Mouse (Mus musculus) CH12.LX (cell line): ENCODE results near the gene Tyrobp. TPM values are rescaled to one million over a fixed set of nuclear protein-coding genes. Genes with fewer than 3 reads are reported as not detected.

Experiments
- DNase-seq: peaks from one replicate; pipeline ENCODE4 v3.0.0-alpha.2; 2013; ENCODE audit errors: extremely low read depth
- H3K27ac ChIP-seq: 2 replicates; pipeline ENCODE4 v1.5.1; 2012; ENCODE audit warnings: low read depth, mild to moderate bottlenecking, control low read depth, moderate library complexity; ENCODE audit not compliant: insufficient read depth
- H3K27me3 ChIP-seq: replicated peaks from 2 replicates; pipeline ENCODE3; 2012; ENCODE audit warnings: inconsistent platforms
- H3K36me3 ChIP-seq, 2 experiments: replicated peaks in 1 of 2; 2 replicates each; pipeline versions ENCODE3 to v1.6.1; 2012; ENCODE audit warnings: inconsistent platforms in 1 of 2, low read length in 1 of 2, mild to moderate bottlenecking in 1 of 2, mixed read lengths in 1 of 2, moderate library complexity in 1 of 2; ENCODE audit not compliant: control insufficient read depth in 1 of 2, insufficient read depth in 1 of 2
- H3K4me1 ChIP-seq, 2 experiments: 2 replicates each; pipeline ENCODE4 v1.6.1; 2012; ENCODE audit warnings: inconsistent platforms in 1 of 2, moderate library complexity in 1 of 2; ENCODE audit not compliant: insufficient read depth in 2 of 2, control insufficient read depth in 1 of 2
- H3K4me2 ChIP-seq: 2 replicates; pipeline ENCODE4 v1.6.1; 2012; ENCODE audit warnings: low read depth, mild to moderate bottlenecking, control low read depth; ENCODE audit not compliant: poor library complexity, insufficient read depth, severe bottlenecking
- H3K4me3 ChIP-seq, 3 experiments: fragments of 150-350 bp in 1 of 3; sonication (generic) in 1 of 3; replicated peaks in 1 of 3; 2 replicates each; pipeline versions ENCODE3 to v1.5.1; 2011 to 2012; ENCODE audit warnings: low read depth in 2 of 3, low read length in 2 of 3, mild to moderate bottlenecking in 2 of 3, moderate library complexity in 2 of 3, control low read depth in 1 of 3, improper control_type of control experiment in 1 of 3, inconsistent platforms in 1 of 3, mixed read lengths in 1 of 3; ENCODE audit not compliant: poor library complexity in 1 of 3
- H3K79me2 ChIP-seq: replicated peaks from 2 replicates; pipeline ENCODE4 v1.6.1; 2012; ENCODE audit warnings: mild to moderate bottlenecking, moderate library complexity; ENCODE audit not compliant: control insufficient read depth, poor library complexity, insufficient read depth, severe bottlenecking; ENCODE audit errors: extremely low read depth
- H3K9ac ChIP-seq: 2 replicates; pipeline ENCODE4 v1.6.1; 2012; ENCODE audit warnings: low read depth, mild to moderate bottlenecking, control low read depth, moderate library complexity; ENCODE audit not compliant: insufficient read depth
- H3K9me3 ChIP-seq: replicated peaks from 2 replicates; pipeline ENCODE3; 2012; ENCODE audit warnings: low read length, inconsistent platforms, mixed read lengths
- BHLHE40 ChIP-seq: IDR thresholded peaks from 2 replicates; pipeline ENCODE4 v1.6.1; 2011; ENCODE audit warnings: mild to moderate bottlenecking, low read depth, low read length, improper control_type of control experiment
- CTCF ChIP-seq, 2 experiments: IDR thresholded peaks in 1 of 2; conservative IDR thresholded peaks in 1 of 2; 2 replicates each; pipeline ENCODE4 v1.5.1; 2011 to 2012; ENCODE audit warnings: low read depth in 2 of 2, low read length in 2 of 2, improper control_type of control experiment in 1 of 2, inconsistent platforms in 1 of 2, mild to moderate bottlenecking in 1 of 2, moderate library complexity in 1 of 2
- E2F4 ChIP-seq: IDR thresholded peaks from 2 replicates; pipeline ENCODE4 v1.6.1; 2011; ENCODE audit warnings: low read depth, low read length, improper control_type of control experiment; ENCODE audit not compliant: insufficient replicate concordance
- JUN ChIP-seq: IDR thresholded peaks from 2 replicates; pipeline ENCODE4 v1.6.1; 2011; ENCODE audit warnings: low read depth, mild to moderate bottlenecking, low read length, improper control_type of control experiment, moderate library complexity; ENCODE audit not compliant: insufficient read depth
- MAFK ChIP-seq: IDR thresholded peaks from 2 replicates; pipeline ENCODE4 v1.6.1; 2011; ENCODE audit warnings: low read length, improper control_type of control experiment; ENCODE audit not compliant: insufficient replicate concordance
- MAX ChIP-seq: IDR thresholded peaks from 2 replicates; pipeline ENCODE4 v1.6.1; 2011; ENCODE audit warnings: low read length, improper control_type of control experiment
- MAZ ChIP-seq: IDR thresholded peaks from 2 replicates; pipeline ENCODE4 v1.6.1; 2012; ENCODE audit warnings: low read depth, mild to moderate bottlenecking, inconsistent platforms, low read length, improper control_type of control experiment, moderate library complexity
- MEF2A ChIP-seq: IDR thresholded peaks from 2 replicates; pipeline ENCODE4 v1.6.1; 2014; ENCODE audit warnings: low read depth, mild to moderate bottlenecking, inconsistent platforms, low read length, improper control_type of control experiment, borderline replicate concordance
- MXI1 ChIP-seq: IDR thresholded peaks from 2 replicates; pipeline ENCODE4 v1.6.1; 2011; ENCODE audit warnings: mild to moderate bottlenecking, low read depth, low read length, improper control_type of control experiment
- MYC ChIP-seq: IDR thresholded peaks from 2 replicates; pipeline ENCODE4 v1.6.1; 2011; ENCODE audit warnings: low read depth, mild to moderate bottlenecking, improper control_type of control experiment, low read length
- PAX5 ChIP-seq: IDR thresholded peaks from 2 replicates; pipeline ENCODE4 v1.6.1; 2012; ENCODE audit warnings: low read length, inconsistent platforms, mixed read lengths
- POLR2A ChIP-seq: IDR thresholded peaks from 2 replicates; pipeline ENCODE4 v1.6.1; 2011; ENCODE audit warnings: low read depth, mild to moderate bottlenecking, improper control_type of control experiment, low read length
- POLR2AphosphoS2 ChIP-seq: IDR thresholded peaks from 2 replicates; pipeline ENCODE4 v1.6.1; 2011; ENCODE audit warnings: low read depth, low read length, improper control_type of control experiment
- RCOR1 ChIP-seq: conservative IDR thresholded peaks from 2 replicates; pipeline ENCODE4 v1.6.1; 2012; ENCODE audit warnings: low read depth, mild to moderate bottlenecking, inconsistent platforms, low read length, improper control_type of control experiment
- SIN3A ChIP-seq: IDR thresholded peaks from 2 replicates; pipeline ENCODE4 v1.6.1; 2012; ENCODE audit warnings: low read length, improper control_type of control experiment, inconsistent platforms
- TBP ChIP-seq: conservative IDR thresholded peaks from 2 replicates; pipeline ENCODE4 v1.6.1; 2011; ENCODE audit warnings: low read depth, low read length, improper control_type of control experiment
- USF1 ChIP-seq: IDR thresholded peaks from 2 replicates; pipeline ENCODE4 v1.6.1; 2014; ENCODE audit warnings: low read depth, mild to moderate bottlenecking, inconsistent platforms, low read length, improper control_type of control experiment
- dilution Hi-C: fragments of 300-500 bp; cut with MboI; formaldehyde crosslinking; loops from 2 replicates; pipeline ENCODE4 v1.14.3; 2020; ENCODE audit warnings: low sequenced_read_pairs; ENCODE audit not compliant: extremely low pct_unique_long_range_greater_than_20kb, extremely low pct_ligation_motif_present
- in situ Hi-C: fragments of 300-500 bp; cut with MboI; formaldehyde crosslinking; loops from 3 replicates; pipeline ENCODE4 v1.14.3; 2019; ENCODE audit warnings: low sequenced_read_pairs, low pct_ligation_motif_present, low pct_unique_long_range_greater_than_20kb, mixed read lengths
- polyA plus RNA-seq: library from polyadenylated mRNA; unstranded; fragments of >175 nt; gene quantifications from 2 replicates; pipeline ENCODE4 v1.2.1, GENCODE M21; 2012; ENCODE audit warnings: low read depth; ENCODE audit not compliant: insufficient read length
- total RNA-seq, 2 experiments: library from RNA; depleted of rRNA; stranded (reverse); fragments of 300-350 nt in 1 of 2; fragments of >200 nt in 1 of 2; gene quantifications; 2 replicates each; pipeline ENCODE4 v1.2.3; 2012 to 2014

Gene Tyrobp
- total and polyA plus RNA-seq, 3 experiments = 4.2 to 18.9 (median 13.0) TPM

DNA sequence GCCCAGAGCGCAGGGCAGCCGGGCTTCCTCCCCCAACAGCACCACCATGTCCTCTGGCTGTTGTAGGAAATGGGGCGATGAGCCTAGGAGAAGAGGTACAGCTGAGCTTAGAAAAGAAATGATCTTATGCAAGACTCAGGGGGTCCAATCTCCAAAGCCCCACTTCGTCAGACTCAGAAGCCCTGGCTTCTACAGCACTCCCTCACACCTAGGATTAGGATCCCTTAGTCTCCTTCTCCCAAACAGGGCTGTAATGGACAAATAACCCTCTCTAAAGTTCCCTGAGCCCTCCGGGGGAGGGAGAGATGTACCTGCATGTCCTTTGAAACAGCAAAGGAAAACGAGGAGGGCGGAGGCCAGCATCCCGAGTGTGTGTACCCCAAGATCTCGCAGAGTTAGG lies 42.9 kb downstream of the Tyrobp start:
- Histone ChIP-seq H3K27me3 (peaks cover 96% of the 10 kb centered on the region), H3K4me1 (peaks cover 16 to 31% of the 10 kb centered on the region in 2 experiments), H3K36me3 (no peaks in the 10 kb centered on the region), H3K9me3 (no peaks in the 10 kb centered on the region), H3K9ac (no peak overlapping the region), H3K4me2 (no peak overlapping the region), H3K27ac (no peak overlapping the region), H3K4me3 (no peak overlapping the region), H3K79me2 (no peaks in the 10 kb centered on the region)
- TF ChIP-seq POLR2A = no peak
- no peak for TF ChIP-seq MAX
- TF ChIP-seq MYC = no peak
- no peak for TF ChIP-seq USF1
- dilution Hi-C loops = no loop called here
- in situ Hi-C loops = no loop called here
- no peak for DNase-seq

DNA sequence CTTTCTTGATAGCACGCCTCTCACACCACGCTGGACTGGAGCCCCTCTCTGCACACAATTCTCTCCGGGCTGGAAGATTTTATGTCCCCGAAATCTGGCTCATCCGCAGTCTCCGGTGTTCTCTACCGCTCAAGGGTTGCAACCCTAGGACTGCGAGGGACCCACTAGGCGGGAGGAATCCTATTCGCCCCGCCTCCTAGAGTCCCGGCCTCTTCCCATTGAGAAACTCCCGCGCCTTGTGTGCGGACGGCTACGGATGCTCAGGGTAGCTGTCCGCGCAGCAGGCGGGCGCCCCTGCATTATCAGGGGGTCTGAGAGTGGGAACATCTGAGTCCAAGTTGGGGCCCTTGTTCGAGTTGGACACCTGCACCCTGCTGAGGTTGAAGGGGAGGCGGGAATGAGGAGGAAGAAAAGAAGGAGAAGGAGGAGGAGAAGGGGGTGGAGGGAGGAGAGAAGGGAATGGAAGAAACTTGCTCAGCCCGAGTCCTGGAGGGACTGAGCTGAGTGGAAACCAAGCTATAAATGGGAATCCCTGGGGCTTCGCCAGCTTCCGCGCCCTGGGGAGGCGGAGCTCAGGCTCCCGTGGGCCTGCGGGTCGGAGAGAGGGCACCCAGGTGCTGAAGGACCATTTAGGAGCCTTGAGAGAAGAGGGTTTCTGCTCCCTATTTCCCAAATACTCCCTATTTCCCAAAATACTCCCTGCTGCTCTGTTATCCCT lies 43.5 kb downstream of the Tyrobp start:
- Histone ChIP-seq H3K79me2 (no peaks in the 10 kb centered on the region), H3K27ac (no peak overlapping the region), H3K4me3 (no peak overlapping the region), H3K36me3 (no peaks in the 10 kb centered on the region), H3K27me3 (peaks cover 96% of the 10 kb centered on the region), H3K4me1 (peaks cover 16 to 31% of the 10 kb centered on the region in 2 experiments), H3K4me2 (peak overlapping the region; percentile 39; the same call in 1 of the 2 replicates), H3K9ac (no peak overlapping the region), H3K9me3 (no peaks in the 10 kb centered on the region)
- in situ Hi-C loops (no loop called here), dilution Hi-C loops (no loop called here)
- no peak for TF ChIP-seq BHLHE40
- no peak for TF ChIP-seq JUN
- no peak for TF ChIP-seq MAFK
- TF ChIP-seq SIN3A = no peak
- TF ChIP-seq MXI1 = no peak
- no peak for TF ChIP-seq MEF2A
- no peak for TF ChIP-seq CTCF (conservative IDR thresholded peaks at IDR 0.05 in 1 of 2, IDR thresholded peaks at IDR 0.05 in 1 of 2; ENCODE audit: low read depth in 2 of 2, low read length in 2 of 2)
- TF ChIP-seq MAZ = no peak
- no peak for TF ChIP-seq RCOR1
- TF ChIP-seq PAX5 = no peak
- TF ChIP-seq E2F4 = no peak
- TF ChIP-seq MYC = no peak
- TF ChIP-seq TBP = no peak
- no peak for TF ChIP-seq POLR2AphosphoS2
- DNase-seq = no peak
